Mouse (Mus musculus) liver, embryonic 12.5 days (tissue): ENCODE data around the gene Eci1. TPM values are rescaled to one million over a fixed set of nuclear protein-coding genes. Genes with fewer than 3 reads are reported as not detected.
"Not testable (repeated sequence)": the region's sequence is repeated elsewhere in the genome, so short reads cannot be mapped to it uniquely, and the experiment has no call there.

Experiments
- ATAC-seq: fragments of 200-750 bp; cut with Nextera tagmentation; 2 replicates; pipeline ENCODE4 v1.8.0; 2017; ENCODE audit warnings: moderate number of reproducible peaks, mild to moderate bottlenecking, moderate library complexity
- H3K27ac ChIP-seq: fragments of 300-500 bp; sonication (generic); 2 replicates; pipeline ENCODE4 v1.5.1; 2016; ENCODE audit warnings: mild to moderate bottlenecking
- H3K27me3 ChIP-seq: fragments of 300-500 bp; sonication (generic); replicated peaks from 2 replicates; pipeline ENCODE4 v1.6.1; 2016; ENCODE audit warnings: mild to moderate bottlenecking, moderate library complexity
- H3K36me3 ChIP-seq: fragments of 300-500 bp; sonication (generic); 2 replicates; pipeline ENCODE4 v1.6.1; 2016; ENCODE audit warnings: mild to moderate bottlenecking, moderate library complexity
- H3K4me1 ChIP-seq: fragments of 300-500 bp; sonication (generic); 2 replicates; pipeline ENCODE4 v1.6.1; 2016
- H3K4me2 ChIP-seq: fragments of 300-500 bp; sonication (generic); 2 replicates; pipeline ENCODE4 v1.6.1; 2016; ENCODE audit warnings: mild to moderate bottlenecking, moderate library complexity
- H3K4me3 ChIP-seq: fragments of 300-500 bp; sonication (generic); 2 replicates; pipeline ENCODE4 v1.5.1; 2016; ENCODE audit warnings: mild to moderate bottlenecking, moderate library complexity
- H3K9ac ChIP-seq: fragments of 300-500 bp; sonication (generic); 2 replicates; pipeline ENCODE4 v1.6.1; 2016; ENCODE audit warnings: mild to moderate bottlenecking, moderate library complexity
- H3K9me3 ChIP-seq: fragments of 300-500 bp; sonication (generic); replicated peaks from 2 replicates; pipeline ENCODE4 v1.6.1; 2016; ENCODE audit warnings: mild to moderate bottlenecking, moderate library complexity
- WGBS: fragments of 180-500 bp; shearing (Covaris S2); methylation state at CpG from one replicate; pipeline ENCODE4 v1.1.7; 2016; ENCODE audit not compliant: insufficient replicate concordance; 5-methylcytosine and 5-hydroxymethylcytosine counted together
- polyA plus RNA-seq: library from polyadenylated mRNA; unstranded; fragments of >200 nt; fragmentation: Nextera tagmentation; extraction: Ambion mirVana; gene quantifications from 2 replicates; pipeline ENCODE4 v1.2.1, GENCODE M21; 2016

Eci1 gene
- polyA plus RNA-seq, 1 experiment from 2014 or later, result 100 TPM

DNA sequence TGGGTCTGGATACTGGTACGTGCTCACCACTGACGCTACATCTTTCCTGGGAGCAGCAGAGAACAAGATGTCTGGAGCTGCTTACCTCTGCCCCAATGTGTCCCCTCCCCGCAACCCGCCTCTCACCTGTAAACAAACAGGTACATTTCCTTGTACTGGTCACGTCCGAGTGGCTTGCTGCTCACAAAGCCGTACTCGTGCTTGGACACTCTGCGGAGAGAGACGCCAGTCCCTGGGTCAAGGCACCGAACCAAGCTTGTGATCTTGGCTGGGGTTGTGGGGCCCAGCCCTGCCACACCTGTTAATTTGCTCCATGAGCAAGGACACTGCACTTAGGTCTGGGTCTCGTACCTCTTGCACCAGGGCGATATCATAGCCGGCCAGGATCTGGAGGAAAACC, 15.7 kb downstream of the Eci1 start:
- Histone ChIP-seq H3K27ac (no peak overlapping the region), H3K9me3 (no peaks in the 10 kb centered on the region), H3K4me3 (no peak overlapping the region), H3K4me1 (no peaks in the 10 kb centered on the region), H3K36me3 (peaks cover 100% of the 10 kb centered on the region), H3K4me2 (no peak overlapping the region), H3K9ac (no peak overlapping the region), H3K27me3 (no peaks in the 10 kb centered on the region)
- ATAC-seq, result no peak
- WGBS, result 86% methylated on average over 14 of the region's 14 CpGs

- H3K9me3 ChIP-seq, result no peaks in the 10 kb centered on the region
- no peak within 1 kb of the TSS for H3K9ac ChIP-seq
- H3K4me2 ChIP-seq, result no peak within 1 kb of the TSS
- no peaks in the 10 kb centered on the region for H3K27me3 ChIP-seq
- no peak within 1 kb of the TSS for H3K27ac ChIP-seq
- H3K4me1 ChIP-seq, result no peaks in the 10 kb centered on the region
- 76% methylated on average over 7 of the region's 7 CpGs for WGBS
- H3K4me3 ChIP-seq, result no peak within 1 kb of the TSS
- no peak for ATAC-seq
- H3K36me3 ChIP-seq, result peaks cover 100% of the 10 kb centered on the region
Measured at GRCm38 (mm10) chr17:24442632-24443155, 16.3 kb downstream of the Eci1 start, which contains the start of gene Dnase1l2. TSS of gene Dnase1l2 (minus strand) at chr17:24443105.

DNA sequence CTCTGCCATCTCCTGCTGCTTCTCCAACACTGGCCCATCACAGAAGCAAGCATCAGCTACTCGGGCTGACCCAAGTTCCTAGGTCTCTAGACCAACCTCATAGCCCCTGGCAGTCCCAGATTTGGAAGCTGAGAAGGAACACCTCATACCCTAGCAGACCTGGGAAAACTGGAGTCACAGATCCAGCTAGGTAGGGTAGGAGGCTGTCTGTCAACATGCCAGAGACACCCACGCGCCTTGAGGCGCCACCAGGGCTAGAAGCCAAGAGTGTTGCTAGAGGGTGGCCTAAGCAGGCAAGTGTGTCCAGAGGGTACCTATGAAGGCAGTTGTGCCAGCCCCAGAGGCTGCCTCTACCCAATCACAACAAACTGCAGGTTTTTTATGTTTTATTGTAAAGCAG, 17.0 kb downstream of the Eci1 start:
- H3K27me3 ChIP-seq, result no peaks in the 10 kb centered on the region
- ATAC-seq, result no peak
- WGBS, result 84% methylated on average over 4 of the region's 4 CpGs
- H3K36me3 ChIP-seq, result peaks cover 100% of the 10 kb centered on the region
- no peaks in the 10 kb centered on the region for H3K4me1 ChIP-seq
- no peak overlapping the region for H3K27ac ChIP-seq
- no peak overlapping the region for H3K9ac ChIP-seq
- H3K9me3 ChIP-seq, result no peaks in the 10 kb centered on the region
- H3K4me3 ChIP-seq, result no peak overlapping the region
- H3K4me2 ChIP-seq, result no peak overlapping the region

DNA sequence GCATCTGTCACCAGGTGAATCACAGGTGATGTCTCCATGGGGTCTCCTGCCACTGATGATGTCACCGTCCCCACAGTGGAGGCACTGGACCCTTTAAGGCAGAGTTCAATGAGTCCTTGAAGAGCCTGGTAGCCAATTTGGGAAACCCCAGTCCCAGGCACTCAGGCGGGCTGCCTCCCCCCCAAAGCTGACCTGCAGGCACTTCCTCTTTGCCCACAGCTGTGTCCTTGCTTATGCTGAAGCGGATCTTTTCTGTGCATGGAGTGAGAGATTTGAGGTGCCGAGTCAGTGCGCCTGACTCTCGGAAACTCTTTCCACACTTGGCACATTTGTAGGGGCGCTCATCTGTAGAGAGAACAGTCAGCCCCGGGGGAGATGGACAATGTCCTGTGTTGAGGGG, 20.1 kb downstream of the Eci1 start:
- Histone ChIP-seq H3K36me3 (peaks cover 100% of the 10 kb centered on the region), H3K4me2 (no peak overlapping the region), H3K27ac (no peak overlapping the region), H3K4me3 (no peak overlapping the region), H3K27me3 (no peaks in the 10 kb centered on the region), H3K9me3 (no peaks in the 10 kb centered on the region), H3K4me1 (no peaks in the 10 kb centered on the region), H3K9ac (no peak overlapping the region)
- ATAC-seq, result no peak
- 85% methylated on average over 8 of the region's 8 CpGs for WGBS

- Histone ChIP-seq H3K36me3 (peaks cover 74% of the 10 kb centered on the region), H3K27me3 (no peaks in the 10 kb centered on the region), H3K4me3 (no peak overlapping the region), H3K27ac (no peak overlapping the region), H3K4me1 (peaks cover 21% of the 10 kb centered on the region), H3K4me2 (no peak overlapping the region), H3K9me3 (no peaks in the 10 kb centered on the region), H3K9ac (no peak overlapping the region)
- 80% methylated on average over 6 of the region's 6 CpGs for WGBS
- ATAC-seq, result no peak
Measured at GRCm38 (mm10) chr17:24449507-24449906, 23.1 kb downstream of the Eci1 start.

DNA sequence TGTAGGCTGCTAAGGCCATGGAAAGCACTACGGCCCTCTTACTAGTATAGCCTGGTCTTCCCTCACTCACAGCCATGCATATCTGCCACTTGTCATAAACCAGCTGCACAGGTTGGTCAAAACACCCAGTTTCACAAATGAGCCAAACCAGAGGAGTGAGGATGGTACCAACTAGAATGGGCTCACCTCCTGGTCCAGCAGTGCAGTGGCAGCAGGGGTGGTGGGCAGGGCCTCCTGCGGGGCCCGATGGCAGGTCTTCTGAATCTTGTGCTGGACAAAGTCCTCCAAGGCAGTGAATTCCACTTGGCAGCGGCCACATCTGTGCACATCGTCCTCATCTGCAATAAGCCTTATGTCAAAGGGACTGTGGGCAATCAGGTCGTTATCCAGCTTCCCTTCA, 24.8 kb downstream of the Eci1 start:
- WGBS, result 88% methylated on average over 6 of the region's 6 CpGs
- H3K36me3 ChIP-seq, result peaks cover 56% of the 10 kb centered on the region
- no peak overlapping the region for H3K4me2 ChIP-seq
- no peak overlapping the region for H3K9ac ChIP-seq
- H3K9me3 ChIP-seq, result no peaks in the 10 kb centered on the region
- H3K27me3 ChIP-seq, result no peaks in the 10 kb centered on the region
- H3K4me3 ChIP-seq, result no peak overlapping the region
- peaks cover 28% of the 10 kb centered on the region for H3K4me1 ChIP-seq
- ATAC-seq, result no peak
- no peak overlapping the region for H3K27ac ChIP-seq

- Histone ChIP-seq H3K9ac (peak overlapping the region; percentile 4; the same call in 1 of the 2 replicates), H3K27ac (peak overlapping the region; percentile 99)
- 52% methylated on average over 2 of the region's 2 CpGs for WGBS
Measured at GRCm38 (mm10) chr17:24453372-24453771, 26.9 kb downstream of the Eci1 start.

DNA sequence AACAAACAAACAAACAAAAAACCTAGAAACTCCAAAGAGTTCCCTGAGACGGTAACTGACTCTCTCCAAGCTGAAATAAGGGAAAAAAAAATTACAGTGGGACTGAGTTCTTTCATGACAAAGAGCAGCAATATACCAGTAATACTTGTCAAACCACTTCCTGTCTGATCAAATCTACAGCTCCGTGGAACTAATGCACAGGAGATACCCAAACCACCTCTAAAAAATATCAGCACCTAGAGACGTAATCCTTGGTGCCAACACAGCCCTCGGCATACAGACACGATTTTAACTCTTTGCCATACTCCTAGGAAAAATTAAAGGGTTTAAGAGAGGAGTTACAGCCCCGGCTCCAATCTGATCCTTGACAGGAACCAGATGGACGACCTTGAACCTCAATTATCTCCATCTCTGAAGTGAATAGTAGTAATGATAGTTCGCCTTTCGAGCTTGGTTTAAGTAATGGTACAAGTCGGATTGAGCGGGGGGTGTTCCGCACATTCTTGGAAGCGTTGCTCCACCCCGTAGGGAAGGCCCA, 27.8 kb downstream of the Eci1 start:
- peaks cover 28% of the 10 kb centered on the region for H3K4me1 ChIP-seq
- WGBS, result 3% methylated on average over 14 of the region's 14 CpGs
- no peaks in the 10 kb centered on the region for H3K9me3 ChIP-seq
- H3K27ac ChIP-seq, result peak overlapping the region; percentile 99
- ATAC-seq, result no peak
- H3K27me3 ChIP-seq, result no peaks in the 10 kb centered on the region
- peaks cover 26% of the 10 kb centered on the region for H3K36me3 ChIP-seq
- peak overlapping the region; percentile 85 for H3K4me2 ChIP-seq
- peak overlapping the region; percentile 83 for H3K4me3 ChIP-seq
- peak overlapping the region; percentile 95 for H3K9ac ChIP-seq

More at GRCm38 (mm10) chr17:24453372-24453771, 26.9 kb downstream of the Eci1 start:
- 0 out of 2 replicates have a peak, but pooled peaks have one; percentile 16 for ATAC-seq
- H3K4me1 ChIP-seq, result peaks cover 28% of the 10 kb centered on the region
- H3K4me3 ChIP-seq, result peak overlapping the region; percentile 83
- H3K4me2 ChIP-seq, result peak overlapping the region; percentile 85
- no peaks in the 10 kb centered on the region for H3K9me3 ChIP-seq
- no peaks in the 10 kb centered on the region for H3K27me3 ChIP-seq
- peaks cover 35% of the 10 kb centered on the region for H3K36me3 ChIP-seq

GRCm38 (mm10) chr17:24454756-24455522, 28.5 kb downstream of the Eci1 start:
- Histone ChIP-seq H3K27ac (peak overlapping the region; percentile 99), H3K4me1 (peaks cover 28% of the 10 kb centered on the region), H3K27me3 (no peaks in the 10 kb centered on the region), H3K4me2 (peak overlapping the region; percentile 85), H3K9ac (peak overlapping the region; percentile 95), H3K9me3 (no peaks in the 10 kb centered on the region), H3K36me3 (peaks cover 19% of the 10 kb centered on the region), H3K4me3 (peak overlapping the region; percentile 83)
- WGBS, result under 1% methylated on average over 67 of the region's 67 CpGs
- ATAC-seq, result peak; percentile 94

GRCm38 (mm10) chr17:24455523-24456206, 29.2 kb downstream of the Eci1 start:
- 43% methylated on average over 10 of the region's 10 CpGs for WGBS
- H3K27me3 ChIP-seq, H3K9me3 ChIP-seq, ATAC-seq: not testable (repeated sequence)
- peak overlapping the region; percentile 85 for H3K4me2 ChIP-seq
- peak overlapping the region; percentile 79 for H3K27ac ChIP-seq
- peak overlapping the region; percentile 53 for H3K9ac ChIP-seq
- peaks cover 28% of the 10 kb centered on the region for H3K4me1 ChIP-seq
- peaks cover 12% of the 10 kb centered on the region for H3K36me3 ChIP-seq
- peak overlapping the region; percentile 83 for H3K4me3 ChIP-seq

DNA sequence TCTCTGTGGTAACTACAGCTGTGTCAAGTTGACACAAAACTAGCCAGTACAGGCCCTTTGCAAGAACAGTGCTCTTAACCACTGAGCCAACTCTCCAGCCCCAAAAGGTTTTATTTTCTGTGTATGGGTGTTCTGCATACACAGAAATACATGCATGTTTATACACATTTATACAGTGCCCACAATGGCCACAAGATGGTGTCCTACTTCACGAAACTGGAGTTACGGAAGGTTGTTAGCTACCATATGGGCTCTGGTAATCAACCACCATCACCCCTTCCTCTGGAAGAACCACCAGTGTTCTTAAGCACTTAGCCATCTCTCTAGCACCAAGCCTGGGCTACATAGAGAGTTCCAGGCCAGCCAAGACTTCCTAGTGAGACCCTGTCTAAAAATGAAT, 35.1 kb downstream of the Eci1 start:
- Histone ChIP-seq H3K4me1 (peaks cover 12% of the 10 kb centered on the region; the same call in 1 of the 2 replicates), H3K4me2 (no peak overlapping the region), H3K9ac (no peak overlapping the region), H3K36me3 (no peaks in the 10 kb centered on the region), H3K27me3 (no peaks in the 10 kb centered on the region), H3K4me3 (no peak overlapping the region), H3K9me3 (no peaks in the 10 kb centered on the region), H3K27ac (no peak overlapping the region)
- no peak for ATAC-seq
- 51% methylated on average over 2 of the region's 2 CpGs for WGBS

GRCm38 (mm10) chr17:24462932-24463331, 36.5 kb downstream of the Eci1 start:
- Histone ChIP-seq H3K4me2 (no peak overlapping the region), H3K36me3 (peaks cover 6% of the 10 kb centered on the region; the same call in 1 of the 2 replicates), H3K27ac (no peak overlapping the region), H3K4me3 (no peak overlapping the region), H3K27me3 (no peaks in the 10 kb centered on the region), H3K9ac (no peak overlapping the region), H3K9me3 (no peaks in the 10 kb centered on the region), H3K4me1 (peaks cover 12% of the 10 kb centered on the region; the same call in 1 of the 2 replicates)
- 67% methylated on average over 1 of the region's 1 CpGs for WGBS
- ATAC-seq, result no peak
